ENCODE assay signal across 8 mouse cellular contexts in genomic region chr5:64626351-64626750, GRCm38 (mm10).
A peak's percentile ranks its signal among the peaks of the same experiment; 100 is the strongest.
DNase-seq lines count a peak whose midpoint lies in the region; ATAC-seq and TF ChIP-seq lines count a peak whose summit lies in the region.

No protein-coding gene starts in this region.

- no peak for TF ChIP-seq RAD21 in CH12.LX (IDR thresholded peaks at IDR 0.05; ENCODE audit: low read depth, low read length)

- H3K36me3 ChIP-seq in CH12.LX (replicated peaks in 1 of 2; ENCODE audit: control insufficient read depth in 1 of 2, insufficient read depth in 1 of 2, low read length in 1 of 2): no peaks in the 10 kb centered on the region

- no peak for TF ChIP-seq POLR2A in cerebellum, adult 2 months (IDR thresholded peaks at IDR 0.05; ENCODE audit: borderline replicate concordance, insufficient read depth, low read length)
- no peak for TF ChIP-seq POLR2A in CH12.LX (IDR thresholded peaks at IDR 0.05; ENCODE audit: low read depth, low read length)

- H3K79me2 ChIP-seq in CH12.LX (replicated peaks; ENCODE audit: control insufficient read depth, extremely low read depth, insufficient read depth, poor library complexity, severe bottlenecking): no peaks in the 10 kb centered on the region

- H3K9ac ChIP-seq in CH12.LX (ENCODE audit: insufficient read depth, low read depth): no peak overlapping the region

- no peak overlapping the region for H3K27ac ChIP-seq in cerebellum, adult 2 months (ENCODE audit: insufficient read depth, low read length)
- no peak overlapping the region for H3K27ac ChIP-seq in CH12.LX (ENCODE audit: insufficient read depth, low read depth)

- no peaks in the 10 kb centered on the region; the same call in 1 of the 2 replicates for H3K27me3 ChIP-seq in cerebellum, adult 2 months (ENCODE audit: control insufficient read depth, insufficient read depth, low read length)
- H3K27me3 ChIP-seq in CH12.LX (replicated peaks): peaks cover 5% of the 10 kb centered on the region

- peak; percentile 66 for ATAC-seq in megakaryocyte, adult 5-6 weeks (ENCODE audit: poor library complexity, severe bottlenecking)

- no peak for TF ChIP-seq EP300 in CH12.LX (IDR thresholded peaks at IDR 0.05; ENCODE audit: low read length)

- no peaks in the 10 kb centered on the region for H3K9me3 ChIP-seq in CH12.LX (replicated peaks; ENCODE audit: low read length)

- no peak for TF ChIP-seq CTCF in cerebellum, adult 2 months (IDR thresholded peaks at IDR 0.05; ENCODE audit: borderline replicate concordance, insufficient read depth, low read depth, low read length)
- no peak for TF ChIP-seq CTCF in CH12.LX (conservative IDR thresholded peaks at IDR 0.05 in 1 of 2, IDR thresholded peaks at IDR 0.05 in 1 of 2; ENCODE audit: low read depth in 2 of 2, low read length in 2 of 2)

- dilution Hi-C loops in CH12.LX (cut with MboI; ENCODE audit: extremely low pct_ligation_motif_present, extremely low pct_unique_long_range_greater_than_20kb, low sequenced_read_pairs): no loop called here

- H3K4me3 ChIP-seq in cerebellum, adult 2 months (replicated peaks; ENCODE audit: insufficient read depth, low read depth, low read length): no peak overlapping the region
- H3K4me3 ChIP-seq in CH12.LX (replicated peaks in 1 of 3; ENCODE audit: low read depth in 2 of 3, low read length in 2 of 3, poor library complexity in 1 of 3): no peak overlapping the region

- peak; percentile 20 to 21 for DNase-seq in cerebellum, adult 2 months
- no peak for DNase-seq in cerebellum, adult 8-10 months
- peak; percentile 37 for DNase-seq in CH12.LX (ENCODE audit: extremely low read depth)
- DNase-seq in heart, adult 9 months (ENCODE audit: low spot score in 2 of 2): peak; percentile 37 to 55
- peak; percentile 58 for DNase-seq in kidney, postnatal 10 days
- DNase-seq in urinary bladder, postnatal 25 days (ENCODE audit: low spot score): peak; percentile 32
- no peak for DNase-seq in layer of hippocampus, postnatal 25 days (ENCODE audit: extremely low spot score in 1 of 2, low spot score in 1 of 2)

- peaks cover 6% of the 10 kb centered on the region; the same call in 1 of the 2 replicates for H3K4me1 ChIP-seq in cerebellum, adult 2 months (ENCODE audit: control insufficient read depth, insufficient read depth, low read length)
- peaks cover 9 to 62% of the 10 kb centered on the region in 2 experiments for H3K4me1 ChIP-seq in CH12.LX (ENCODE audit: control insufficient read depth in 1 of 2, insufficient read depth in 2 of 2)

- in situ Hi-C loops in CH12.LX (cut with MboI; ENCODE audit: low pct_ligation_motif_present, low pct_unique_long_range_greater_than_20kb, low sequenced_read_pairs): no loop called here

- peak overlapping the region; percentile 81 for H3K4me2 ChIP-seq in CH12.LX (ENCODE audit: insufficient read depth, low read depth, poor library complexity, severe bottlenecking)

- 13% methylated on average over 9 of the region's 9 CpGs for WGBS in cerebellum, adult 2 months

TF ChIP-seq in CH12.LX, 34 proteins besides CTCF, POLR2A, EP300 and RAD21:
- TF ChIP-seq HCFC1 (IDR thresholded peaks at IDR 0.05; ENCODE audit: low read depth, low read length): no peak
- TF ChIP-seq MXI1 (IDR thresholded peaks at IDR 0.05; ENCODE audit: low read depth, low read length): no peak
- no peak for TF ChIP-seq JUND (conservative IDR thresholded peaks at IDR 0.05; ENCODE audit: low read depth, low read length)
- TF ChIP-seq POLR2AphosphoS2 (IDR thresholded peaks at IDR 0.05; ENCODE audit: low read depth, low read length): no peak
- TF ChIP-seq USF1 (IDR thresholded peaks at IDR 0.05; ENCODE audit: low read depth, low read length): no peak
- TF ChIP-seq TCF12 (IDR thresholded peaks at IDR 0.05; ENCODE audit: low read depth, low read length): peak; percentile 69

Comparison
In these comparisons a context has a peak if more than half of its experiments do, and no peak if none do; other contexts are left out.
1. DNase-seq: peak in cerebellum, adult 2 months (2 of 2), CH12.LX (single experiment), heart, adult 9 months (2 of 2), kidney, postnatal 10 days (single experiment) and urinary bladder, postnatal 25 days (single experiment); none in cerebellum, adult 8-10 months (single experiment) and layer of hippocampus, postnatal 25 days (0 of 2).